Mouse (Mus musculus) cerebellum, adult 18-20 months (tissue): Measurements from ENCODE around the gene Gm2174.
A peak's percentile ranks its signal among the peaks of the same experiment; 100 is the strongest.

ENCODE experiments used
- DNase-seq, 2 experiments: peaks; one replicate each; pipeline ENCODE4 v3.0.0; 2021

Gene Gm2174

DNA sequence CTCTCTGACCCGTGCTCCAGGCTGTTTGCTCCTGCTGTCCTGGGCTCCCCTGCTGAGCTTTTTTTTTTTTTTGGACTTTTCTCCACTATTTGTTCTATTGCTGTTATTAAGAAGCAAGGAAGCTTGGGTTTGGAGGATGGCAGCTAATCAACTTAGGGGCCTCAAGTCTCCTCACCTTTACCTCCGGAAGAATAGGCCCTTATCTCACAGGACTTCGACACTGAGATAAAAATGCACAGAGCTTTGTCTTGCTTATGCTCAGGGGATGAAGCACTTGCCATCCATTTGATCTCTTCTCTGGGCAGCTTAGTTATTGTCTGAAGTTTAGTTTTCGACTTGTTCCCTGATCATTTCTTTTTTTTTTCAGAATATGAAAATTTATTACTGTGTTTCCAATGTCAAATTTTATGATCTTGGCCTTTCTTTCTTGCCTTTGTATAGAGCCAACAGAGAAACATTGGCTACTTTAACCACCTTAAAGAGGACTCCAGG, at the start of gene Gm2174:
Gene Gm2174, plus strand, starts transcription at position 442 of the 492 bp plus-strand sequence.
- no peak for DNase-seq

DNA sequence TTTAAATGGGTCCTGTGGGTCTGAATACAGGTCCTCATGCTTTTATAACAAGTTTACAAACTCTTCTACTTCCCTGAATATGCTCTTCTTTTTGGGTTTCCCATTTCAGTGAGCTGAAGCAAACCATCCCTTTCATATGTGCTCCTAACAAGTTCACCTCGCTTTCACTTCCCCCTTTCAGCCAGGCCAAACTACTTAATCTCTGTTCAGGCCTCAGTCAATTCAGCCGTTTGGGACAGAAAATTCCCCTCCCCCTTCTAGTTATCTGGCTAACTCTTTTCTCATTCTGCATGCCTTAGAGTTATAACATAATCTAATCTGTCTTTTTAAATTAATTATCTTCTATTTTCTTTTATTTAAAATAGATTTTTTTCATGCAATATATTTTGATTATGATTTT, 43.1 kb upstream of the Gm2174 start:
- DNase-seq = no peak

DNA sequence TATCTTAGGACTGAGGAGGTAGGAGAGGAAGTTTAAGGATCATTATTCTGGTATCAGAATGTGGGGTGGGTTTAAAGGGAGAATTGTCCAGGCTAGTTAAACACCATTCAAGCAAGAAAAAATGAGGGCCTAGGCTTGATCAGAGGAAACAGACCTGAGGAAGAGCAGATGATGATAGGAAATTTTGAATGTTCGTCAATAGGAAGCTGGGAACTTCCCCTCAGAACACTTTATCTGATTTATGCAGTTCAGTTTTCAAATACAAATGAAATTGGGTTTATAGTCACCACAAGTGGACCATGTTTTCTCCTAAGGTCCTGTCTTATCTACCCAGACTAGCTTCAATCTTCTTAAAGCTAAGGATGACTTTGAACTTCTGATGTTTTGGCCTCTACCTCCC, 42.3 kb upstream of the Gm2174 start:
- DNase-seq = no peak

DNA sequence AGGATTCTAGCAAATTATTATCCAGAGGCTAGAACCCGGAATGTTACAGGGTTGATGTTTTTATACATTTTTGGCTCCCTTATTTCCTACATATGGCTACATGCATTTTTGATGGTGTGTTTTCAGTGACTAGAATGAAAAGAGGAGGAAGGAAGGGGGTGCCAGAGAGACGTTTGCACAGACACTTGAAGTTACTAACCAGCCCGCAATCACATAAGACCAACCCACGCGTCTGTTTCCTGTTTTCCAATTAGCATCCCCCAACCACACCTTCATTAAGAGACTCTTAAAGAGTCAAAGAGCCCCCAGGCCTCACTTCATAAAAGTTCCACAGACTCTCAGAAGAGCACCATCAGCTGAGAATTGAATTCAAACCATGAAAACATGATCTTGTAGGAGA, 41.6 kb upstream of the Gm2174 start:
- no peak for DNase-seq

DNA sequence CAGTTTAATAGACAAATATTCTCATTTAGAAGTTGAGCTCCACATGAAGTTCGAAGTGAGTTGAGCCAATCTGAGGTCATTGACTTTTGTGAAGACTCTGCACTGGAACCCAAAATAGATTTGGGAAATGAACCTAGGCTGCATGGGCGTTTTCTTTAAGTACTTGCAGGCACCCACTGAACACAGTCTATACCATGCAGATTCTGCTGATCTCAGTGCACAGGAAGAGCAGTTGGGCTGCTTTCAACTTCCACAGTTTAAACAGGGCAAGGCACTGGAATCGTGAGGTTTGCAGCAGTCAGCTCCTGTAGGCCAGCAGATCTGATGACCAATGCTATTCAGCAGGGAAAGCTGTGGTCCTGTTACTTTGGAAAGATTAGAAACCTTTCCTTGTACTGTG, 31.5 kb upstream of the Gm2174 start:
- no peak for DNase-seq

- DNase-seq = no peak
These were observed 30.2 kb upstream of the Gm2174 start for GRCm38 (mm10) chrX:56417541-56417940.

DNA sequence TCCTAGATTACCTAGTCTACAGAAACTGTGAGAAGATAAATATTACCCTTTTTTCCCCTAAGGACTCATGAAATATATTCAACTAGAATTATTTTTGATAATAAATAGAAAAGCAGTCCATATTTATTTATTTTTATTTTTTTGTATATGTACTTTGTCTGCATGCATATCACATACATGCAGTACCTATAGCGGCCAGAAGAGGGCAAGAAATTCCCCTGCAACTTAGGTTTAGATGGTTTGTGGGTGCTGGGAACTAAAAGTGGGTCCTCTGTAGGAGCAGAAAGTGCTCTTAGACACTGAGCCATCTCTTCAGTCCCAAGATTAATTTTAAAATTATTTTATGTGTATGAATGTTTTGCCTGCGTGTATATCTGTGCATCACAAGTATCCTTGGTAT, 17.2 kb upstream of the Gm2174 start:
- DNase-seq = no peak

DNA sequence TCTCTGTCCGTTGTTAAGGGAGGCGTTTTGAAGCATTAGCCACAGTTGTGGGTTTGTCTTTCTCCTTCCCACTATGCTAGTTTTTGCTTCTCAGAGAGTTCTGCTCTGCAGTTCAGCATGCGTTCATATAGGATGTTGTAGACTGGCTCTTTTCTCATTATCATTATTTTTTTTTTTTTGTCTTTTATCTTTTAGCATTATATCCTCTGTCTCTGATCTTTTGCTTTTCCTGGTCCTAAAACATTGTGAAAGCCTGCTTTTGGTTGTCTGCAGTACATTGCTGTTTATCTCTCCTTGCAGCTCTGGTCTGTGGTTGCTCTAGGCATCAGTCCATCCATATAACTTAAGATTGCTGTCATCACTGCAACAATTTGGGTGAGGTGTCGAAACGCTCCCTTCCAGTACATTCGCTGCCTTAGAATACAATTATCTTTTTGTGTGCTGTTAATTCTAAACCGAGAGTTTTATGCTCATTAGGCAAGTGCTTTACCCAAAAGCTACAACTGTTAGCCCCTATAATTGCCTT, 11.9 kb upstream of the Gm2174 start:
- no peak for DNase-seq

DNA sequence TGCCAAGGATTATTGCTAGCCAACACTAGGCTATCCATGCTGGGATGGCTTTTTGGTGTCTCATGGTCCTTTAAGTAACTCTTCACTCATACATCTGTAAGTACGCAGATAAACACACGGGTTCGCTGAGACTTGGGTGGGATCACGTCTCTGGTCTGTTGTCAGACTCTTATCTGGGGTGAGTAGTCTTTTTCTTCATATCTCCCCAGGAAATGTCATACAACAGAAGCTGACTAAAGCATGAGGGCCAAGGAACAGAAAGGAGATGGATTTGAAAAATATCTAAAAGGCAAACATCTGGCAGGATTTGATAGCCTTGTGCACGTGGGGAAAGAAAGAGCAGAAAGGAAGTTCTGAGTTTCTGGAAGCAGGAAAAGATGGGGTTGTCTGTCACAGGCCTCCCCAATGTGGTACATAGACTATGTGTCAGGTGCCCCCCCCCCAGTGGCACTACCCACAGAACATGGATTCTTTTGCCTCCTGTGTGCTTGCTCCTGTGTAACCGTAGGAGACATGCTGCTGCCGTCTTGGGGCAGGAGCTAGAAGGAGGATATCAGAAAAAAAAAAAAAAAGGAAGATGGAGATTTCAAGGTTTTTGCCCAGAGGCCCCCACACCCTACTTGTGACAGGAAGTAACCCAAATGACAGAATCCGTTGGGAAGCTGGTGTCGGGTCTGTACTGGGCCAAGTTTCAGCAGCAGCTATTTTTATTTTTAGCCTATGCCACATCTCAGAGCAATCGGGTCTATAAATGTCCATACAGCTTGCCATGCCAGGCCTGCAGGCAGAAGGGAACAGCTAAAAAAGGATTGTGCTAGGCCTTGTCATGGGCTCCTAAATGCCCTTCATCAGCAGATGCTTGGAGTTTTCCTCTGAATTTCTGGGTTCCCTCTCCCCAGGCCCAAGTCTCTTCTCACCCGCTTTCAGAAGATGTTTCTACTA, 1.0 kb upstream of the Gm2174 start:
- DNase-seq = no peak

GRCm38 (mm10) chrX:56454671-56455371, 7.1 kb downstream of the Gm2174 start, which contains the start of gene Ints6l:
Ints6l (plus strand) TSS chrX:56454857.
- peak; percentile 78 to 81 for DNase-seq

- peak; percentile 86 to 95 for DNase-seq
These were observed 7.8 kb downstream of the Gm2174 start for GRCm38 (mm10) chrX:56455372-56456246.

DNA sequence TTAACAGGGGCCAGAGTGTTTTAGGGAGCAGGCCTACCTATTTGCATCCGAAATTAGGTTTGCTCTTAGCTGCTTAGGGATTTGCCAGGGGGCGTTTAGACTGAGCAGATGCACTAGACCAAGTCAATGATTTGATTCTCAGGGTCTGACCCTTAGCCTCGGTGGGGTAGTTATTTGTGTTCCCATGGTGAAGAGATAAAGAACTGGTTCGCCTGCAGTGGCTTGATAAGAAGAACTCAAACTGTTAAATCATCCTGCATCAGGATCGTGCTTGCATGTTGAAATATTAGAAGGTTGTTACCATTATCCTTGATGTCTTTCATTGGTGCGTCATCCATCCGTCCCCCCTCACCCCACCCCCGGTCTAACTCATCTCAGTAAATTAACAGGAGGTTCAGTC, 8.6 kb downstream of the Gm2174 start:
- DNase-seq = peak in 1 of 2 experiments; percentile 19

GRCm38 (mm10) chrX:56462020-56462933, 14.5 kb downstream of the Gm2174 start:
- DNase-seq = no peak

GRCm38 (mm10) chrX:56464906-56465305, 17.1 kb downstream of the Gm2174 start:
- no peak for DNase-seq

- no peak for DNase-seq
These were observed 19.9 kb downstream of the Gm2174 start for GRCm38 (mm10) chrX:56467688-56468087.

DNA sequence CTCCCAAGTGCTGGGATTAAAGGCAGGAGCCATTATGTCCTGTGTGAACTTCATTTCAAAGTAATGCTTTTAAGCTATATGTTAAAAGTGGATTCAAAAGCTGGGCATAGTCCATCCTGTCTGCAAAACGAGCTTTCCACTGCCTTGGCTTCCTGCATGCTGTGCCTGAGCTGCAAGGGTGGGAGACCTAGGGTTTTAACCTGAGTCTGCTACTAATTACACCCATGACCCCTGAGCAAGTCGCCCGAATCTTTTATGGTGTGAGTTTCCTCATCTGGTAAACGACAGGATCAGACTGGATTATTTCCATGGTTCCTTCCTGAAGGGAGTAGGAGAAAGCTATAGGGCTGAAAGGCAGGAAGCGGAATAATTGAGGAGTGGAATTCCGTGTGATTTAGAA, 20.7 kb downstream of the Gm2174 start:
- no peak for DNase-seq

DNA sequence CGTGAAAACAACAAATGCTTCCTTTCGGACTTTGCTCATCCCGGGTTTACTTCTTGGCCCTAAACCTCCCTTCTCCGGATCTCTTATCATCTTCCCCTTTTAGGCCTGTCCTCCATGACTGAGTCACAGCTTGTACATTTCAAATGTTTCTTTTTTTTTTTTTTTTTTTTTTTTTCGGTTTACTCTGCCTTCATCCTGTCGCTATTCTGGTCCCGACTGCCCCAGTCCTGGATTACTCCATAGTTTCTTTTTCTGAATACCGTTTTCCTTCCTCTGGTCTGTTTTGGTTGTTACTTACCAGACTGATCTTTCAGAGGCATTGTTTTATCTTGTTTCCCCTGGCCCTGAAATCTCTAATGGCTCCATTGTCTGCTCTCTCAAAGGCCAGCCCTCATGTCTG, 26.3 kb downstream of the Gm2174 start:
- no peak for DNase-seq

DNA sequence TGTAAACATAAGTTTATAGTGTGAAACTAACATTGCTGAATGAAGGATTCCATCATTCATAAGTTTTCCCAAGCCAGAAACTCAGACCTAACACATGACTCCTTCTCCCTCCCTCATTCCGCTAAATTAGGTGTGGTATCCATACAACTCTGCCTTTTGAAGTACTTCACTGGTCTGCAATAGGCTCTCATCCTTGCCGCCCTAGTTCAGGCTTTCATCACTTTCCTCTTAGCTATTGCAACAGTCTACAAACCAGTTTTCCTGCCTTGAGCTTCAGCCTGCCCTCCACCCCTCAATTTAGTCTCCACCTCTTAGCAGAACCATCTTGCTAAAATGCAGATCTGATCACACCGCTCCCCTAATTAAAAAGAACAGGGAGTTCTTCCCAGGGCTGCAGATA, 29.8 kb downstream of the Gm2174 start:
- no peak for DNase-seq

DNA sequence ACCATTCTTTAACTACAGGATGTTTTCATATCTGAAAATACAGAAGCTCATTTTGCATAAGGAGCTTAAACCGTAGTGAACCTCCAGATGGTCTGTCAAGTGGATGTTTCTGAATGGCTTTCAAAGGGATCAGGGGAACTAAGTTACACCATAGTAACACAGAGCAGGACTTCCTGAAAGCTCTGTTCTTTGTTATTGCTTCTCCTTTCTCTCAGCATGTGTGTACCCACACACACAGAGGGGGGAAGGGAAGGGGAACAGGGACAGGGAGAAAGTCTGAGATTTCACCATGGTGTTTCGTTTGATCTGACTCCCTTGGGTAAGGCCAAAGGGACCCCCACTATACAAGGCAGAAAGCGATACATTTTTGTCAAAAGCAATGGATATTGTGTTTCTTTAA, 34.1 kb downstream of the Gm2174 start:
- DNase-seq = no peak

DNA sequence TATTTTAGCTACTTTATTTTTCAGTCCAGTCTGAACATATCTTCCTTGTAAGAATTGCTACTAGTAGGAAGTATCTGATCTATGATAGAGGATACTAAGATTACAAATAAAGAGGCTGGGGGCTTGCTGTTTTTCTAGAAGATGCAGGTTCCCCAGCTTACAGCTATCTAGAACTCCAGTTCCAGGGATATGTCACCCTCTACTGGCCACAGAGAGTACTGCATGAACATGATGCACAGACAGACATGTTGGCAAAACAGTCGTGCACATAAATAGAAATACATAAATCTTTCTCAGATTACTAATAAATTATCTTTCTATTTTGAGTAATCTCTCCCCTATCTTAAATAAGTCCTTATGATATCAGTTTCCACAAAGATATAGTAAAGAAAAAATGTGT, 42.0 kb downstream of the Gm2174 start:
- peak; percentile 74 to 78 for DNase-seq

DNA sequence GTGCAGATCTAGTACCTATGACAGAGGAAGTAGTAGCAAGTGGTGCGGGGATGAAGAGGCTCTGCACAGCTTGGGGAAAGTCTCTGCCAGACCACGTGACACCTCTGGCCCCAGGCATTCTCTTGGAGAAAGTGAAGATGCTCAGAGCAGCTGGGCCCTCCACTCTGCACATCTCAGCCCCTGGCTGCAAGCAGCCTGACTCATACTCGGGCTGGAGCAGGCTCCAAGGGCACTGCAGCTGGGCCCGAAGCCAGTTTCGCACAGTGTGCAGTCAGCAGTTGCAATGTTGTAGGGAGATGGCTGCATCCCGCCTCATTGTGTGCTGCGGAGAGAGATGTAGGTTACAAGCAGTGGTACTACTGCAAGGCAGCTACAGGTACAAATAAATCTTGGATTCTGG, 49.5 kb downstream of the Gm2174 start:
- peak; percentile 6 to 13 for DNase-seq
